Mouse (Mus musculus) granulocyte monocyte progenitor cell, adult 5-6 weeks (primary cell): ENCODE results near the gene Ephx3. TPM values are rescaled to one million over a fixed set of nuclear protein-coding genes. Genes with fewer than 3 reads are reported as not detected.

ENCODE experiments used
- ATAC-seq: replicated peaks from 2 replicates; pipeline ENCODE4 v1.8.0; 2016; ENCODE audit warnings: mild to moderate bottlenecking, moderate TSS enrichment, inconsistent platforms; ENCODE audit not compliant: poor library complexity, severe bottlenecking
- total RNA-seq, 2 experiments: library from RNA; stranded (forward) in 1 of 2; stranded (reverse) in 1 of 2; fragments of 200-712, 200-1000 nt in 1 of 2; fragments of >200 nt in 1 of 2; fragmentation: Nextera tagmentation in 1 of 2; gene quantifications; 2 replicates each; pipeline ENCODE4 v1.2.3; 2014 to 2017

Gene Ephx3
- total RNA-seq, 2 experiments from 2014 or later, result not detected

DNA sequence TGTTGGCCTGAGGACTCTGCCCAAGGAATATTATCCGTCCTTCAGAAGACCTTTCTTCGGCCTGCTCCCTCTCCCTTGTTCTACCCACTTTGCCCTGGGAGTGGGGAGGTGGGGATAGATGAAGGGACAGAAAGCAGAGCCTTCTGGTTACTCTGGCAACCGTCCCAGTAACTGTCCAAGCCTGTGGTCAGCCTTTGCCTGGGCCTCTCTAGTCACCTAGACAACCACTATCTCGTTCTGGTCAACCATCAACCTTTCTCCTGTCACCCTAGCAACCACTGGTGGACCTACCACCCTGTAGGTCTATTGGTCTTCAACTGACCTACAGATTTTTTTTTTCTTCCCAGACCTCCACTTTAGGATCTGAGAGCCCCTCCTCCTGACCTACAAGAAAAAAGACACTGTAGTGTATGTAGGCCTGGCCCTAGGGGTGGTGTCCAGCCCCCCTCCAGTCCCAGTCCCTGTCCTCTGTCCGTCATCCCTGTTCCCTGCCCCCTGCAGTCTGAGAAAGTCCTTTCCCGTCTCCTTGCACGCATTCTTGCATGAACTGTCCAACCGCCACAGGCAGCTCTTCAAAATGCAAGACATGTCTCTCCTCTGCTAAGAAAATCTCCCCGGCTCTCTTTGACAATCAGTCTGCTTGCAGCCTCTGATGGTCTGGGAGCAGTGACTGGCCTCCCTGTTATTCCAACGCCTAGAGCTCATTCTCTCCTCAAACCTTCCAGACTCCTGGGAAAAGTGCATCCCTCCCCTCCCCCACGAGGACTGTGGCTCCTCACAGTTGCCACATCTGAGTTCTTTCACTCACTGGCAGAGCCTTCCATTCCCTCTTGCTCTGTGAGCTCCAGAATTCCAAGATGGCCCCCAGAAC lies 9.5 kb downstream of the Ephx3 start:
- ATAC-seq, result no peak

DNA sequence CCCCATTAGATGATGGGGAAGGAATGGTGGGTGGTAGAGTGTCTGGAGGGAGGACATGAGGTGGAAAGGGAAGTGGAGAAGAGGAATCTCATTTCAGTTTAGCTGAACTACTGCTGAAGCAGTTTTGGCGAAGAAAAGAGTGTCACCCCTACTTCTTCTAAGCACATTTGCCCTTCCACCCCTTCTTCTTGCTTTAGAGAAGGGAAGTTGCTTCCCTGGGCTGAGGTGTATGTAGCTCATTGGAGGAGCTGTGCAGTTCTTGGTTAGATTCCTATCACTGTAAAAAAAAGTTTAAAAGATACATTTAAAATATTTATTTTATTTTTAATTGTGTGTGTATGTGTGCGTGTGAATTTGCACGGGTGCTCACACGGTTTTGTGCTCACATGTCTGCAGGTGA lies 12.4 kb downstream of the Ephx3 start:
- no peak for ATAC-seq

DNA sequence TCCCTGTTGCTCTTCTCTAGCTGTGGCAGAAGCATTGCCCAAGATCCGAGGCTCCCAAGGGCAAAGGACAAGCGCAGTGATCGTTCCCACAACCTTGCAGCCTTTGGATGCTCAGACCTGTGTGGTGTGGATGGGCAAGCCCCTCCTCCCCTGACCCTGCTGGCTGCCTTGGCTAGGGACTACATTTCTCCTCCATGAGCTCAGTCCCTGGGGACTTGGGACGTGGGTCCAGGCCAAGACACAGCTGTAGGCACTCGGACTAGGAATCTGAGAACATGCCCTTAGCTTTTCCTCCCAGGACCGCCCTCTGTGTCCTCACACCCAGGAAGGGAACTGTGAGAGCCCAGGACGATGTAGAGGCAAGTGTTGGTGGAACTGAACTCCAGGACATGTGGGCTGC lies 16.2 kb downstream of the Ephx3 start:
- no peak for ATAC-seq

DNA sequence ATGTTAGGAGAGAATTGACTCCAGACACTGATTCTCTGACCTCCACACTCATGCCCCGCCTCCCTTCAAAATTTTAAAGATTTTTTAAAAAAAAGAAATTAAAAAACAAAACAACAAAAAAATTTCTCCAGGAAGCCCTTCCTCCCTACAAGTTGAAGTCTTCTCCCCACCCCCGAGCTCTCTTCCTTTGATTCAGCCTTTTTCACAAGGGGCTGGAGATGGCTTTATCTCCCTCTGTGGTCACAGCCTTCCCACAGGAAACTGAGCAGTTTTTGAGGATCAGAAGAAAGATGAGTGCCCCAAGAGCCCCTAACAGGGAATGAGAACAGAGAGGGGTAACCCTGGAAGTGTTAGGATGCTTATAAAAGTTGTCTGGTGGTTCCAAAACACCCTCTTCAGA lies 16.9 kb downstream of the Ephx3 start:
- no peak for ATAC-seq

DNA sequence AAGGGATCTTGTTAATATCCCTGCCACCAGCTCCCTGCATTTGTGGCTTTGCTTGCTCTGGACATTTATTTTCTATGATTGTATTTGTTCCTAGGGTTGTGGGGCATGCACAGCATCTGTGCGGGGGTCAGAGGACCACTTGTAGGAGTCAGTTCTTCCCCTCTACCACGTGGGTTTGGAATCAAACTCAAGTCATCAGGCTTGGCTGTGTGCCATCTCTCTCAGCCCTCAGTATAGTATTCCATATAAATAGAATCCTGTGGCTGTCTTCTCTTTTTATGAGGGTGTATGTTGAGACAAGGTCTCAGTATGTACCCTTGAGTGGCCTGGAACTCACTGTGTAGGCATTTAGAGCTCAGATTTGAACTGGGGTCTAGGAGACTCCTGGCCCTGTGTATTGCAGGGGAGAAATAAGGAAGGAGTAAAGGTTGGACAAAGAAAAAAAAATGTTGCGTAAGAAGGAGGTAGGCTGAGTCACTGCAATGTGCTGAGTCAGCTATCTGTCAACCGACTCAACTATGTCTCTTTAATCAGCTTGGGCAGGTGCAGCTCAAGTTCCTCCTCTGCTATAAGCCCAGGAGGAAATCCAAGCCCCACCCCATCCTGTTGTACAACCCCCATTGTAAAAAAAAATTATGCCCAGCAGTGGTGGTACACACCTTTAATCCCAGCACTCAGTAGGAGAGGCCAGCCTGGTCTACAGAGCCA lies 19.7 kb downstream of the Ephx3 start:
- ATAC-seq, result peak; percentile 82

DNA sequence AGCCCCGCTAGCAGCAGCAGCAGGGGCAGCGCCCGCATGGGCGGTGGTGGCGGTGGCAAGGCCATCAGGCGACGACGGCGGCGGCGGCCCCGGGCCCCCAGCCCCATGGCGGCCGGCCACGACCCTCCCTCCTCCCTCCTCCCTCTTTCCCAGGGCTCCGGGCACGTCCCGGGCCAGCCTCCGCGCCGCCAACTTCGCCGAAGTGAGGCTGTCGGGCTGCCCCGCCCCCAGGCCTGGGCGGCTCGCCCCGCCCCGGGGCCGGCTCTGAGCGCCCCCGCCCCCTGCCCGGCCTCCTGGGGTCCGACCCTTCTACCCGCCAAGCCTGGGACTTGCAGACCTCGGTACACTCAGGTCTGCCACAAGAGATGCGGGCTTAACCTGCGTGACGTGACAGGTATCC lies 22.7 kb downstream of the Ephx3 start, which contains the start of gene Notch3:
TSS of gene Notch3 (minus strand) at position 166 of the 400 bp plus-strand sequence.
- no peak for ATAC-seq

DNA sequence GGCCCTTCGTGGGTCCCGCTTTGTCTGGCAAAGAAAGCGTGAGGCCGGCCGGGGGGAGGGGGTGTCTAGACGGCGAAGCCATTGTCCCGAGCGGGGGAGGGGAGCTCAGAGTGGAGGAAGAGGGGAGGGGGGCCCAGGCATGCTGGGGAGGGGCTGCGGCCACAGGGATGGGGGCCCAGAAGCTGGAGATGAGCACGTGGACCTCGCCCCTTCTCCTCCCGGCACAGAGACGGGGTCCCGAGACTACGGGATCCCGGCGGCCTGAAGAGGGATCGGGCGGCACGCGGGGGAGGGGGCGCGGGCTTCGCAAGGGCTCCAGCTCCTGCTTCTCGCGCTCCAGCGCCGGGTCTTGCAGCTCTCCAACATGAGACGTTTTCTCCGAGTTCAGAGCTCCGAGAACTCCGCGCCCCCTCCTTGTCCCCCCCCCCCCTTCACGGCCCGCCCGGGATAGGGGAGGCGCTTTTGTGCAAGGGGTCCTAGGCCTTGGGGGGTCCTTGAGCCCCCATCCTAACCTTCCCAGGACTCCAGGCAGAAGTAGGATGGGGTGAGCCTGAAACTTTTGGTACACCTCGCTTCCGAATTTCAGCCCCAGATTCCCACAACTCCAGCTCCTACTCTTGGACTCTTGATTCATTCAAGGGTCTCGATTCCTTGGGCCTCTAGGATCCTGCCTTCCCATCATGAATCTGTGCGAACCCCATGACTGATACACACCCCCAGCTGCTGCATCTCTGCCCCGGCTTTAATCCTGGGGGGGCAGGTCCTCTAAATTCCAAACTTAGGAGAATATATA lies 23.4 kb downstream of the Ephx3 start:
- no peak for ATAC-seq

DNA sequence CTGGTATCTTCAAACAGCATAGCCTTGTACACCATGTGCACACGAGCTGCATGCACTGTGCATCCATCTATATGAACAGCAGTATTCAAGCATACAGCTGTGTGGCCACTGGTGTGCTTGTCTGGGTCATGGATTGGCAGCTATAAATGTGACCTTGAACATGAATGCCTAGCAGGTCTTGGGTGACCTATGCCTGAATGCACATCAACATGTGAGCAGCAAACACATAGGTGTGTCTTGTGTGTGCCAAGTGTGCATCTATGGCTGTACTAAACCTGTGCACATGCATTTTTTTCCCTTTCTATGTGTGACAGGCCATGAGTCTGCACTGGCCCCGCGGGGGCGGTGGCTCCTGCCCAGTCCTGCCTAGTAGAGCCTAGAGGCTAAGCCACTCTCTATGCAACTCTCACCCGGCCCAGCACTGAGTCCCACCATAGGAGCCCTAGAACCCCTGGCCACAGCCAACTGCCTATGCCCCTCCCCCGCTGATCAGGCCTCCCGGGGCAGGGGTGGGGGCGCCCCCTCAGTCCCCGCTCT lies 24.0 kb downstream of the Ephx3 start:
- no peak for ATAC-seq

DNA sequence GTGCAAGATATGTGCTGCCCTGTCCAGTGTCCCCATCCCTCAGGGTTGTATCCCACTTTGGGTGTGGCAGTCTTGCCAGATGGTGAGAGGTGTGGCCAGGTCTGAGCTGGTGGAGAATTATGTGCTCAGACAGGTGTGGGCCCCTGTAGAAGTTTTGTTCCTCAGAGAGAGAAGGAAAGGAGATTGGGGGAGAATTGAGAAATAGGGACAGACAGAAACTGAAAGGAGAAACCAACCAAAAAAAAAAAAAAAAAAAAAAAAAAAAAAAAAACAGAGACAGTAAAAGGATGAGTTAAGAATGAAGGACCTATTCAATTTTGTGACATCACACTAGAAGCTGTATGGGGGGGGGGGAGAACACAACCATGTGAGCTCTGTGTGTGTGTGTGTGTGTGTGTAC lies 24.6 kb downstream of the Ephx3 start:
- no peak for ATAC-seq

DNA sequence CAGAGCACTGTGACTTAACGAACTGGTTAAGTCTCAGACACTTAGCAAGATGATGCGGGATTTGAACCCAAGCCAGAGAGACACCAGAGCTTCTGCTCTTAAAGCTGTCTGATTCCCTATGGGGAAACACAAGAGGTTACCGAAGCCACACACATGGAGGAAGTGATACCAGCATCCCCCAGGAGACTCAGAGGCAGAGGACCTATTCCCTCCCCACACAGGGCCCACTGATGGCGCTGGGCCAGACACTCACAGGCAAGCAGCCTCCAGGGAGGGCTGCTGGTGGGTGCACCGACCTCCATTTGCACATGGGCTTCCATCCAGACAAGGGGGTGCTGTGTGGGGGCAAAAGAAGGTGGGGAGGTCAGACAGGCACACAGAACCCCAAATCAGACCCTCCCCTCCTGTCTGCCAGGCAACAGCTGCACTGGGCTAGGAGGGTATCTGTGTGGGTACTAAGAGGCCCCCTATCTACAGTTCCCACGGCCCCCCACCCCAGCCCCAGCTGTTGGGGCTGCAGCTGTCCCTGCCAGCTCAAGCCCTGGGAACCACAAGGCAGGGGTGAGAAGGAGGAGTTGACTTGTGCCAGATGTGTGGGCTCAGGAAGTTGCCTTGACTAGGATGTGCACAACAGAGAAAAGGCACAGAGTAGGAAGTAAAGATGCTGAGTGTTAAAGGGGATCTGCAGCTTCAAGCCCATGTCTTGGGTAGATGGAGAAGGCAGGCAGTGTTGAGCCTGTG lies 25.3 kb downstream of the Ephx3 start:
- peak; percentile 87 for ATAC-seq

DNA sequence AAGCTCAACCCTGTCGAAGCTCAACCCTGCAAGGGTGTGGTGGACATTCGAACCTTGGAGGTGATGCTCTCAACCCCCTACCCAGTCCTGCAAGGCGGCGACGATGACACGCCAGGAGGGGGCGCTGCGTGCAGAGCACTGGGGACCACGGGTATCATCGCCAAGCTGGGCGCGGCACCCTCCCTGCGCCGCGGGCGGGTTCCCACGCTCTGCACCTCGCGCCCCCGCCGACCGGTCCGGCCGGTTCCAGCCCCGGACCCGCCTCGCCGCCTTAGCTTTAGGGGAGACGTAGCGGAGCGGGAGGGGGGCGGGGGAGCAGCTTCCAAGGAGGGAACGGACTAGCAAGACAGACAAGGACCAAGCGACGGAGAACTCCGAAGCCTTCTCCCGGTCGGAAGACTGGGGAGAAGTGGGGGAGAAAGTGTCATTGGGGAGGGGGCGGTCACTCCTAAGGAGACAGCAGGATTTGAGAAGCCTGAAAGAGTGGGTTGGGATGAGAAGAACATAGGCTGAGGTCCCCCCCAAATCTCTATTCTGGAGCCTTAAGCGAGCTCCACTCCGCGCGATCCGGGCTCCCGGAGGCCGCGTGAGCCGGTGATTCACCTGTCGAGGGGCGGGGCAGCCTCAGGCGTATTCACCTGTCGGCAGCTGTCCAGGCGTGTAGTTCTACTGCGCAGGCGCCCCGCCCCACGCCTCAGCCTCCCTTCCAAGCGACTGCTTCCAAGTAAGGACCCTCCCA lies 27.1 kb downstream of the Ephx3 start:
- ATAC-seq, result peak; percentile 56

DNA sequence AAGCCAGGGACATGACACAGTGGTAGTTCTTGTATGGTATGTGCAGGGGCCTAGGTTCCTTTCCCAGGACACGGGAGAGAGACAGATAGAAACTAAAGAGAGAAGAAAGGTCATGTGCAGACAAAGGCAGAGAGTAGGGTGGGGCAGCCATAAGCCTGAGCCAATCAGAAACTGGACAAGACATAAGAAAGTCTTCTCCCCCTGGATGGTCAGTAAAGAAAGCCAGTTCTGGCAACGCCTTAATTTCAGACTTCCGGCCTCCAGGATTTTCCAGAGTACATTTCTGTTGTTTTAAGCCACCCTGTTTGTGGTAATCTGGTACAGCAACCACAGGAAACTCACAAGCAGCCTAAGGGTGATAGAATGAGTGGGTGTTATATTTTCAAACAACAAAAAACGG lies 28.5 kb downstream of the Ephx3 start:
- ATAC-seq, result no peak

DNA sequence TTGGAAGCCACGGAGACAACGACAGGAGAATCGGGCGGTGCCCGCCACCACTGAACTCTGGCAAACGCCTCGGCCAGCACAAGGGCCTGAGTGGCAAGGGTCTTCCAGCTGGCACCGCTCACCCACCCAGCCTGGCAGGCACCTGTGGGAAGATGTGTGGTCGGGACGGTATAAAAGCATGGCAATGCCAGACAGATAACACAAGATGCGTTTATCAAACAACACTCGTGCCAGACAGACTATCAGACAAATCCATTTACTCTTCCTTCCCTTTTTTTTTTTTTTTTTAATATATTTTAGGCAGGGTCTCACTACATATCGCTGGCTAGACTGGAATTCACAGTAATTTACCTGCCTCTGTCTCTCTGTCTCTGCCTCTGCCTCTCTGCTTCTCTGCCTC lies 30.5 kb downstream of the Ephx3 start:
- ATAC-seq, result no peak

DNA sequence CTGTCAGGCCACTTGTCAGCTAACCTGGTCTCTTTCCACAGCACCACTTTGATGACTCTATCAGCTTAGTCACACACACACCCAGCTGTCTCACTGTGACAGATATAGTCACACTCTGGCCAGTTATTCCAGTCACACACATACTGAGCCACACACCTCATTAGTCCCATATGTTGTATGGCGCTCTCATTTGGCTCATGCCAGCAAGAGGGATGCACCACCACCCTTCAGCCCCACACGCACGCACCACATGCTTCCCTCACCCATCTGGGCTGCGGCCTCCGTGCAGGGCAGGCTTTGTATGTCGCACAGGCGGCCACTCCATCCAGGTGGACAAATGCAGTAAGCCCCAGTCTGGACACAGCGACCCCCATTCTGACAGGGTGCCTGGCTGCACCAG lies 42.6 kb downstream of the Ephx3 start:
- ATAC-seq, result no peak

DNA sequence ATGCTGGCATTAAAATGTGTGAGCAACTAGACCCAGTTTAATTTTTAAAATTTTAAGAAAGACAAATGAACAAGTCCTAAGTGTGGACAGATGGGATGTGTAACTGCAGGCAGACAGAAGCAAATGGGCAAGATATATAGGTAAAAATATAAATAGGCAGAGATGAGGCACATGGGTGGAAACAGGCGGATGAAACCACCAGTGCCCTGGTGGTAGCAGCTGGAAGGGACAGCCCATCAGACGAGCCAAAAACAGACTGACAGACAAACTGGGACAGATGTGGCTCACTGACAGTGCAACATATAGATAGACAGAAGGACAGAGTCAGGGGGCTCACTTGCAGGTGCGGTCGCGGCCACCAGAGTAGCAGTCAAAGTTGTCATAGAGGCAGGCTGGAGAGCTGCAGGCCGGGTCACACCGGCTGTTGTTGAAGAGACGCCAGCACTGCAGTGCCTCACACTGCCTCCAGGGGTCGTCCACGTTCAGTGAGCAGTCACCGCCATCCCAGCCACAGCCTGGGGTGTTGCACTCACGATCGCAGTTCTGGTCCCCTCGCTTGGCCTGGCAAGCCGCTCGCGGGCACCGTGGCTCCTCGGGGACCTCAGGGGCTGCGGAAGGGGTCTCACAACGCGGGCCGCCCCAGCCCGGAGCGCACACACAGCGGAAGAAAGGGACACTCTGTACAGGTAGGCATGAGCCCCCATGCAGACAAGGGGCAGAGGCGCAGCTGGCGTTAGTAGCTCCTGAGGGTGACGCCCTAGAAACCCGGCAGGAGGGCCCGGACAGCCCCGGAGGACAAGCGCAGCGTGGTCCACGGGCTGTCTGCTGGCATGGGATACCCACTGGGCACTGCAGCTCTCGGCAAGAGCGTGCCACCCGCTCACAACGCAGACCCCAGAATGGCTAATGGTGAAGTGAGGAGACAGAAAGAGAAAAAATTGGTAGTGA lies 46.2 kb downstream of the Ephx3 start:
- ATAC-seq, result peak; percentile 99

DNA sequence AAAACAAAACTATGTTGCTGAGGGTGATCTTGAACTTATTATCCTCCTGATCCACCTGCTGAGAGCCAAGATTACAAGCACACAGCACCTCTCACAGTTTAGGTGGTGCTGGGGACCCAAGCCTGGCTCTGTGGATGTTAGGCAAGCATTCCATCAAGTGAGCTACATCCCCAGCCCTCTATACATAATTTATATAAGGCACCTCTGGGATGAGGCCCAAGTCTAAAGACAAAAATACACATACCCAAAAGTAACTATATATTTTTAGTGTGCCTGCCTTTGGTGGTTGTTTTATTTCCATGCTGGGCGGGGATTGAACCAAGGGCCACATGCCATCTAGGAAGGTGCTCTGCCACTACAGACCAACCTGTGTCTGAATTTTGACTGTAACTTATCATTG lies 47.1 kb downstream of the Ephx3 start:
- ATAC-seq, result no peak
